Mouse (Mus musculus) liver, embryonic 14.5 days (tissue): ENCODE results near the gene Arl15. TPM values are rescaled to one million over a fixed set of nuclear protein-coding genes. Genes with fewer than 3 reads are reported as not detected.
A peak's percentile ranks its signal among the peaks of the same experiment; 100 is the strongest.

Experiments used
- ATAC-seq: fragments of 200-750 bp; cut with Nextera tagmentation; 2 replicates; pipeline ENCODE4 v1.8.0; 2017; ENCODE audit warnings: moderate number of reproducible peaks, mild to moderate bottlenecking, moderate library complexity; ENCODE audit not compliant: insufficient read depth
- DNase-seq, 3 experiments: peaks; one replicate each; pipeline ENCODE4 v3.0.0-alpha.2; 2012 to 2013; ENCODE audit warnings: low read depth in 3 of 3, low spot score in 3 of 3
- H3K27ac ChIP-seq: fragments of 300-500 bp; sonication (generic); 2 replicates; pipeline ENCODE4 v1.5.1; 2014; ENCODE audit warnings: moderate library complexity, mild to moderate bottlenecking, control low read depth, inconsistent platforms
- H3K27me3 ChIP-seq: fragments of 300-500 bp; sonication (generic); 2 replicates; pipeline ENCODE4 v1.6.1; 2014; ENCODE audit warnings: mild to moderate bottlenecking, low read length, moderate library complexity; ENCODE audit not compliant: control insufficient read depth, insufficient read depth
- H3K36me3 ChIP-seq: fragments of 300-500 bp; sonication (generic); replicated peaks from 2 replicates; pipeline ENCODE4 v1.6.1; 2014; ENCODE audit warnings: low read depth; ENCODE audit not compliant: control insufficient read depth, insufficient read depth
- H3K4me1 ChIP-seq, 2 experiments: fragments of 200-500 bp in 1 of 2; fragments of 300-500 bp in 1 of 2; sonication (generic) in 1 of 2; replicated peaks; 2 replicates each; pipeline ENCODE4 v1.6.1; 2012 to 2014; ENCODE audit warnings: antibody characterized with exemption in 1 of 2, inconsistent platforms in 1 of 2, low read length in 1 of 2; ENCODE audit not compliant: control insufficient read depth in 2 of 2, insufficient read depth in 2 of 2
- H3K4me2 ChIP-seq: fragments of 300-500 bp; sonication (generic); 2 replicates; pipeline ENCODE4 v1.6.1; 2014; ENCODE audit warnings: low read depth, mild to moderate bottlenecking, control low read depth, moderate library complexity
- H3K4me3 ChIP-seq, 2 experiments: fragments of 200-500 bp in 1 of 2; fragments of 300-500 bp in 1 of 2; sonication (generic) in 1 of 2; 2 replicates each; pipeline ENCODE4 v1.5.1; 2012 to 2014; ENCODE audit warnings: low read depth in 2 of 2, low read length in 2 of 2, mild to moderate bottlenecking in 2 of 2, control low read depth in 1 of 2, inconsistent platforms in 1 of 2, moderate library complexity in 1 of 2; ENCODE audit not compliant: insufficient read depth in 1 of 2
- H3K9ac ChIP-seq: fragments of 300-500 bp; sonication (generic); replicated peaks from 2 replicates; pipeline ENCODE4 v1.6.1; 2014; ENCODE audit warnings: mild to moderate bottlenecking, control low read depth, moderate library complexity
- H3K9me3 ChIP-seq: fragments of 300-500 bp; sonication (generic); 2 replicates; pipeline ENCODE4 v1.6.1; 2016; ENCODE audit warnings: low read length, mixed read lengths; ENCODE audit not compliant: control insufficient read depth
- CTCF ChIP-seq: IDR thresholded peaks from 2 replicates; pipeline ENCODE4 v1.5.1; 2016; ENCODE audit warnings: antibody characterized with exemption, low read depth, control low read depth
- EP300 ChIP-seq: IDR thresholded peaks from 2 replicates; pipeline ENCODE4 v1.6.1; 2016; ENCODE audit warnings: antibody characterized with exemption, low read depth
- WGBS: fragments of 180-500 bp; shearing (Covaris S2); extraction: QIAGEN DNeasy Blood & Tissue Kit; methylation state at CpG from one replicate; pipeline ENCODE4 v1.1.7; 2014; ENCODE audit not compliant: insufficient replicate concordance; 5-methylcytosine and 5-hydroxymethylcytosine counted together
- polyA plus RNA-seq, 2 experiments: library from polyadenylated mRNA; depleted of rRNA in 1 of 2; stranded (reverse) in 1 of 2; unstranded in 1 of 2; fragments of >200 nt; fragmentation: Nextera tagmentation in 1 of 2; extraction: Ambion mirVana in 1 of 2; gene quantifications; 2 replicates each; pipeline versions ENCODE4 v1.2.1 to v1.2.3; 2012 to 2014

Arl15 gene
- polyA plus RNA-seq, 2 experiments, result 2.0 to 2.6 TPM

DNA sequence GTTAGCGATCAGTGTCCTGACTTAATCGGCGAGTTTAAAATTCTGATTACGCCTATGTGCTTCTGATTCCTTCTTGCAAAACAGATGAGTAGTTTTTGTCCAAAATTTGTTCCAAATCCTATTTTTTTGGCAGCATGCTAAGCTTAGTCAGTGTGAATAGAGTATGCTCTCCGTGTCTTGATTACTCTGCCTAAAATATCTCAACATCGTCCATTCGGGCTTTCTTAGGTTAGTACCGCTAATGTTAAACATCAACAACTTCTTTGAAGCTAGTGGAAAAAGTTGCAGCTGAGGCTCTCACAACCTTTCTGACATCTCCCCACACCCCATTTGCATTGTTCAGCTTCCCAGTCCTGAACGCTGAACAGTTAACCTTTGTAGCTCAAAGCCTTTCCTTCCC lies 269.8 kb downstream of the Arl15 start:
- no peak for ATAC-seq
- WGBS, result 80% methylated on average over 9 of the region's 9 CpGs
- Histone ChIP-seq H3K27ac (no peak overlapping the region), H3K4me2 (no peak overlapping the region), H3K9ac (no peak overlapping the region), H3K27me3 (no peaks in the 10 kb centered on the region), H3K9me3 (no peaks in the 10 kb centered on the region), H3K4me3 (no peak overlapping the region), H3K4me1 (peaks cover 0 to 4% of the 10 kb centered on the region in 2 experiments; a peak in 1 of 4 replicates), H3K36me3 (no peaks in the 10 kb centered on the region)
- TF ChIP-seq EP300, result no peak
- TF ChIP-seq CTCF, result no peak
- DNase-seq, result no peak

DNA sequence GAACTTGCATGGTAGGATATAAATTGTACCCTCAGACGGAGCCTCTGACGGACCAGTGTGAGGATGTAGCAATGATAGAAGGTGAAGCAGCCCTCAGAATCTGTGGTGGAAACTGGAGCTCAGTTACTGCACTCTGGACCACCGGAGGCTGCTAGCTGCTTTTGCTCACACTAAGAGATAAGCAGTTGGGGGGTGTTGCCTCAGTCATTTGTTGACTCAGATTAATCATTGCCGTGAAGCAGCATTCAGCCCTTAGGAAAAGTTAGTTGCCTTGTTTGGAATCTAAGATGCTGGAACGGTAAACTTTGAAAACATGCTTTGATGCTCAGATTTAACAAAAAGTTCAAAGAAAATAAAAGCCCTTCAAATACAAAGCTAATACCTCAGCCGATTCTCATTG lies 270.7 kb downstream of the Arl15 start:
- H3K9ac ChIP-seq, result no peak overlapping the region
- H3K4me2 ChIP-seq, result no peak overlapping the region
- no peak overlapping the region for H3K27ac ChIP-seq

DNA sequence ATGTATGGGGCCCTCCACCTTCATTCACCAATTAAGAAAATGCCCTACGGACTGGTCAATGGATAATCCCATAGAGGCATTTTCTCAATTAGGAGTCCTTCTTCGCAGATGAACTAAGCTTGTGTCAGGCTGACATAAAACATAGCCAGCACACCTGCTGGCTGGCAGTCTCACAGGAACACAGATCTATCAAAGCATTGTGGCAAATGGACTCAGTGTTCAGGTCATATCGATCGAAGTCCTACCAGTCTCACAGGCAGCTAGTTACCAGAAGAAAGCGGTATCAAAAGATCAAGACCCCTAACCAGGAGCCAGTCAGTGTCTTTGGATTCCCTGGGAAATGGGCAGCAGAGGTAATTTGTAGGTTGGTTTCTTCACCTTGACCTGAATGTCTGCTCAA lies 274.1 kb downstream of the Arl15 start:
- Histone ChIP-seq H3K9ac (no peak overlapping the region), H3K4me1 (peaks cover 0 to 4% of the 10 kb centered on the region in 2 experiments; a peak in 1 of 4 replicates), H3K4me2 (no peak overlapping the region), H3K27ac (no peak overlapping the region), H3K9me3 (no peaks in the 10 kb centered on the region), H3K27me3 (no peaks in the 10 kb centered on the region), H3K36me3 (no peaks in the 10 kb centered on the region), H3K4me3 (no peak overlapping the region)
- ATAC-seq (no peak), DNase-seq (no peak)
- TF ChIP-seq EP300 (no peak), CTCF (no peak)
- WGBS, result 84% methylated on average over 5 of the region's 5 CpGs

More for the DNA sequence above, 270.7 kb downstream of the Arl15 start:
- no peak for TF ChIP-seq CTCF
- no peak for TF ChIP-seq EP300
- Histone ChIP-seq H3K27me3 (no peaks in the 10 kb centered on the region), H3K4me1 (peaks cover 0 to 4% of the 10 kb centered on the region in 2 experiments; a peak in 1 of 4 replicates), H3K36me3 (no peaks in the 10 kb centered on the region), H3K4me3 (no peak overlapping the region), H3K9me3 (no peaks in the 10 kb centered on the region)
- DNase-seq (peak in 1 of 3 experiments; percentile 14), ATAC-seq (peak; percentile 41; the same call in 1 of the 2 replicates)
- WGBS, result 63% methylated on average over 6 of the region's 6 CpGs

- Histone ChIP-seq H3K36me3 (no peaks in the 10 kb centered on the region), H3K4me2 (no peak overlapping the region), H3K9me3 (no peaks in the 10 kb centered on the region), H3K9ac (no peak overlapping the region), H3K27me3 (no peaks in the 10 kb centered on the region), H3K4me3 (no peak overlapping the region), H3K4me1 (no peaks in the 10 kb centered on the region), H3K27ac (no peak overlapping the region)
- ATAC-seq (no peak), DNase-seq (no peak)
- TF ChIP-seq CTCF (no peak), EP300 (no peak)
- 65% methylated on average over 7 of the region's 7 CpGs for WGBS
These were observed 277.1 kb downstream of the Arl15 start for GRCm38 (mm10) chr13:114071439-114071838.

DNA sequence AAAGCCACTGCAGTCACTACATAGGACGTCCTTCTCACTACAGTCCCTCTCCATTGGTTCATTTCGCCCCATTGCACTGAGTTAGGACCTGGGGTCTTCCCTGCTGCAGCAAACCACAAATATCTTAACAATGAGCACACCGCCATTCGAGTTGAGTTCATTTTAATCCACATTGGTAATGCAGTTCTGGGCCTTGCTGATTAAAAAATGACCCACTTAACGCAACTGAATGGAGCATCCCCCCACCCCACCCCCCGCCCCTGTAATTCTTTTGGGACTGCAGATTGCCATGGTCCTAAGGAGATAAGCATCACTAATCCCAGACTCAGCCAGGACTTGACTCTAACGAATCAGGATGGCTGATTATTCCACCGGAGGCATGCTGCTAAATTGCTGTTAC lies 280.2 kb downstream of the Arl15 start:
- no peak overlapping the region for H3K4me3 ChIP-seq
- no peak overlapping the region for H3K27ac ChIP-seq
- DNase-seq, result no peak
- TF ChIP-seq CTCF (no peak), EP300 (no peak)
- no peaks in the 10 kb centered on the region for H3K9me3 ChIP-seq
- ATAC-seq, result no peak
- 54% methylated on average over 8 of the region's 8 CpGs for WGBS
- H3K9ac ChIP-seq, result no peak overlapping the region
- no peaks in the 10 kb centered on the region for H3K27me3 ChIP-seq
- no peak overlapping the region for H3K4me2 ChIP-seq
- H3K4me1 ChIP-seq, result no peaks in the 10 kb centered on the region
- H3K36me3 ChIP-seq, result no peaks in the 10 kb centered on the region
